Mouse (Mus musculus) kidney, adult 8-10 months (tissue): ENCODE measurements around the gene Ptbp3.
A peak's percentile ranks its signal among the peaks of the same experiment; 100 is the strongest.

Experiments used
- DNase-seq, 2 experiments: peaks; one replicate each; pipeline ENCODE4 v3.0.0; 2022

The Ptbp3 gene

DNA sequence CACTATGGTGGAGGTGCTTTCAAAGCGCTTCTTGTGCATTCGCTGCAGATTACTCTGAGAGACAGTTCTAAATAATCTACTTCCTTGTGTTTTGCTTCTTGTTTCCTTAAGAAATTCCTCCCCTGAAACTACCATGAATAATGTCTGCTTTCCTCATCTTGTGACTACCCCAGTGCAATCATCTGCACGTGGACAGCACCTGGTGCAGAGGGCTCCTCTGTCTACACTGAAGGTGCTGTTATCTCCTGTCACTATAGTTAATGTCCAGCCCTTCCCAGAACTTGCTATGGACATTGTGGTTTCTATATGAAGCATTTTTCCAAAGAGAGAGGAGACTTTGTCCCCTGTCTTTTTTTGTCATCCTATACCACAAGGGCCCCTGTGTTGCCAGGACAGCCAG lies 4.4 kb upstream of the Ptbp3 start:
- no peak for DNase-seq

DNA sequence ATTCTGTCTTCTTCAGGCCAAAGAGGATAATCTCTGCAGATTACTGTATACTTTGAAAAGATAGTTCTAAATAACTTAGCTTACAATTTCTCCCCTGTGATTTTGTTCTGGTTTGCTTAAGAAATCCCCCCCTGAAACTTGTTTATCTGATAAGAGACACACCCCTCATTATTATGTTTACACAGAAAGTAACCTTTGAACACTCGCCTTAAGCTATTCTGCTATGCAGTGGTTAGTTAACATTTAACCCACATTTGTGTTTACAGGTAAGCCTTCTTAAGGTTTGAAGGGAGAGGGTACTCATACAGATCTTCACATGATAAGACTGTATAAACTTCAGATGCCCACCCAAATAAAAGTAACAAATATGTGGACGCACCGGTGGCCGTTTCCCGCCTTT lies 3.7 kb upstream of the Ptbp3 start:
- peak in 1 of 2 experiments; percentile 48 for DNase-seq

DNA sequence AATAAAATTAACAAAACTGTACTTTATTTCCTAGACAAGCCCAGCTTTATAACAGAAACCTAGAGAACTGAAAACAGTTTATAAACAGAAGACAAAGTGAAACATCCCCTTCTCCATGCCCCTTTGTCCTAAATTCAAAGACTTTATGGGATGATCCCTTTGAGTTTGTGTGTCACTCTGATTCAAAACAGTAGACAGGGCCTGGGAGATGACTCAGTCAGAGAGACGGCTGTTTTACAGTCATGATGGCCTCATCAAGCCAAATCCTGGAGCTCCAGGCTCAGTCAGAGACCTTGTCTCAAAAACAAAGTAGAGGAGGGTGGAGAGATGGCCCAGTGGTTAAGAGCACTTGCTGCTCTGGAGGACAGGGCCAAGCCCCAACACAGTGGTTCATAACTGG lies 2.7 kb upstream of the Ptbp3 start:
- DNase-seq, result no peak

DNA sequence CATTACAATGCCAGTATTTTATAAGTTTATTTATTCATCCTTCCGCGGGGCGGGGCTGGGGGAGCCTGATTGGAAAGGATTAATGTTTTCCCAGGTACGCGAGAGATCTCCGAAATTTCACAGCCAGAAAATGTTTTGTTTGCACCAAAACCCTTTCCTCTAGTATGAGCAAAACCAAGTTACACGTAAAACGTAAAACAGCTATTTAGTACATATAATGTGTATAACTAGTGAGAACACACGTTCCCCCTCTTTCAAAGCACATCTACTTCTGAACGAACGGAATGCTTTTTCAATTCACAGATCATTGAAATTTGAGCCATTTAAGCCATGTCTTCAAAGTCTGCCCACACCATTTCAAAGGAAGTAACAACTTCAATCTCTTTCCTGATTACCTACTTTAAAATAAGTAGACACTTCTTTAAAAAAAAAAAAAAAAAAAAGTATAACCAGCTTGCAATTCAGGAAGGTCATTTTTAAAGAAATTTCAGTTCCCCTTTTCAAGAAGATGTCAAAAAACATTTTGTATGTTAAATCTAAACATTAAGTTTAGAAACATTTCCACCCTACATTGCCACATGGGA lies 905 bp upstream of the Ptbp3 start:
- no peak for DNase-seq

DNA sequence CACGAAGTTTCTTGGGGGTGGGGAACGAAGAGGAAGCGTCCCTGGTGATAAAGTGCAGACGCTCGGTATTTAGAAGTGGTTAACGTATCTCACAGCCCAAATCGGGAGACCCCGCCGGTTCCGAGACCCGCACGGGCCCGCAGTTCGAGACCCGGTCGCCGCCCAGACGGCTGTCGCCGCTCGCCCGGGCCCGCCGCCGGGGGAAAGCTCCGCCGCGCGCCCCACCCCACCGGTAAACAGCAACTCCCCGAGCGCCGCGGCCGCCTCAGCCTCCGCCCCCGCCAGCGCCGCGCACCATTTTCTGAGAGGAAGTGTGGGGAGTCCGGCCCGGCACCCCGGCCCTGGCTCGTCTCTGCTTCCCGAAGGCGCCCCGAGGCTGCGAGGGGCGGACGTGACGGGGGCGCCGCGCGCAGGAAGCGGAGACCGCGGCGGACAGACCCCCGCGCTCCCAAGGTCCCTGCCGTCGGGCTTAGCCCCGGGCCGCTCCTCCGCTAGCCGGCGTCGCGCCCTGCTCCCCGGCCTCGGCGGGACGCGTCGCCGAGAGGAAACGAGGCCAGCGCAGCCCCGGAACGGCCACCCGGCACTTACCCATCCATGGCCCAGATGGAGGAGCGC lies 497 bp downstream of the Ptbp3 start:
- DNase-seq, result peak; percentile 61 to 65

DNA sequence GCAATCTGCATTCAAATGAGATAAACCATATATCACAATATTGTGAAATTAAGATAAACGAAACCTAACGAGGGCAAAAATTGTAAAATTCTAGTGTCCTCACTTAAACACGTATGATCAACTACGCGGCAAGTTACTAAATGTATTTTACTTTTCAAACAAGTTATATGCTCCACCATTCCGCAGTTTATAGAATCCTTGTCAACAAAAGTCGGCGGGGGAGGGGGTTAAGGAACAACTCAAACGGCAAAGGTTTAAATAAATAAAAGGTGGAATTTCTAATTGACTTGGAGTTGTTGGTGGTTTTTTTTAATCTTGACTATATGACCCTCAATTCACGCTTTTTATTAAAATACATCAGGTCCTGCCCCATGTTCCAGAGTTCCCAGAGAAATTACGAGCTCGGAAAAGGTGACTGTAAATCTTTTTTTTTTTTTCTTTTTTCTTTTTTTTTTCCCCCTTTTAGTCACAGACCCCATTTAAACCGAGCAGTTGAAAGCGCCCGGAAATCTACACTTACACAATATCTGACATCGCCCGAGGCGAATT lies 1.1 kb downstream of the Ptbp3 start:
- no peak for DNase-seq

DNA sequence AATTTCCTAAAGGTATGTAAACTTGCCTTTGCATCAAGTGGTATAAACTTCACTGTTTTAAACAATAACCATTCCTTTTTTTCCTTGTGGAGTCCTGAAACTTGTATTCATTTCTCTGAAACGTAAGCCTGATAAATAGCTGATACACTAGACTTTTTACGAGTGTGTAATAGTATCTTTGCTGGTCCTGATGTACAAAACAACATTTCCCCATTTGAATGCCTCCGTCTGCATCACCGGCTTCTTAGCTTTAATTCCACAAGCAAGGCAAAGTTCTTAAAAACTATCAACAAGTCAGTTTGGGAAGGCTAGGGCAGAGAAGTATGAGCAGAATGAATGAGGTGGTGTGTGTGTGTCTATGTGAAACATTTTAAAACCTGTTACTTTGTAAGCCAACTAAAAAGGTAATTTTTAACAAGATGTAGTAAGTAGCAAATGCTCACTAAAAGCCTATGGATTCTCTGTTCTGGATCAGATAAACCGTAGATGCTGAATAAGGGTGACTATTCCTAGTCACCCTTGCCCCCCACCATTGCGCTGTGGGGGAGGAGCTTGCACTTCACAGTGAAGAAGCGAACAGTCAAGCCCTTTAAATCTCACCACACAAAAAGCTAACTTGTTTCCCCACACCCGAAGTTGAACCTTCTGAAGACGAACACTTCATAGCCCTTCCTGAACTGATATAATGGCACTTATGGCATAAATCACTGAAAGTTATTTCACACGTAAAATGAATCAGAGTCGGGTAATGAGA lies 1.9 kb downstream of the Ptbp3 start:
- no peak for DNase-seq

DNA sequence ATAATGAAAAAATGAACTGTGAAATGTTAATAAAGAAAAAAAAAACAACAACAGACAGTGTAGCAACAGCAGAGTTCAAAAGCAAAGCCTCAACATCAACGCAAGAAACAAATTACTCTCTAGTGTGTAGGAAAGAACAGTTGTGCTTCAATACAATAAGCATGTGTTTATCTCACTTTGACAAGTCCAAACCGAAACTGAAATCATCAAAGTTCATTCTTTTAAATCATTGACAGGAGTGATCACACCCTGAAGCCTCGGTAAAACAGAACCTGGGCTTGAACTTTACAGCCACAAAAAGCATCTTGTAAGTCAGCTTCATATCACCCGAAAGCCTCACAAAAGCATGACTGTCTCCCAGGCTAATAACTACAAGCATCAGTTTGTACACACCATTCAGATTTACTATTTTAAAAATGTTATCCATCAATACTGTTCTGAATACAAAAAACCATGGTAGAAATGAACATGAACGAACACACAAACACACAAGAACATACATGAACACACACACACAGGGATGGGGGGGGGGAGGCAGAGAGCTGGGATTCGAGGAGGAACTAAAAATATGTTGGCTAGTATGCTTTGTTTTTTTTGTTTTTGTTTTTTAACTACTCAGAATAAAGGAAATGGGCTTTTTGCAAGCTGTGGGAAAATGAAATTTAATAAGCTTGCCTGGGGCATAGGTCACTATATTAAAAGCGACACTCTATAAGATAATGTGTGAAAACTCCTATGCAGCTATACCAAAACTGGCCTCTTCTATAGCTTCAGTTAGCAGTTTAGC lies 2.7 kb downstream of the Ptbp3 start:
- no peak for DNase-seq

DNA sequence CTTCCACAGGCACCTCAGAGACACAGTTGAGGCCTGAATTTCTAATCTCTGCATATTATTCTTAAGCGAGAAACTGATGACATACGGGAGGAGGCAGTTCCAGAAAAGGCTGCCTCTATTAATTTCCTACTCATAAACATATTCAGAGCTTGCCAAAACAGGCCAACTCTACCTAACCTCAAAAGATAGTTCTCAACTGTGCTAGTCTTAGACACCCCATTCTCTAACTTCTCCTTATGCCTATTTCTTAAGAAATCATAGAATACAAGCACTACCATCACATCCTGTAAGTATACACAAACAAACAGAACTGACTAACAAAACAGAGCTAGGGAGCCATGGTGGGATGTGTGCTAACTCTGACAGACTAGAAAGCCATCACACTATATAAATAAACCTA lies 4.5 kb downstream of the Ptbp3 start:
- no peak for DNase-seq

DNA sequence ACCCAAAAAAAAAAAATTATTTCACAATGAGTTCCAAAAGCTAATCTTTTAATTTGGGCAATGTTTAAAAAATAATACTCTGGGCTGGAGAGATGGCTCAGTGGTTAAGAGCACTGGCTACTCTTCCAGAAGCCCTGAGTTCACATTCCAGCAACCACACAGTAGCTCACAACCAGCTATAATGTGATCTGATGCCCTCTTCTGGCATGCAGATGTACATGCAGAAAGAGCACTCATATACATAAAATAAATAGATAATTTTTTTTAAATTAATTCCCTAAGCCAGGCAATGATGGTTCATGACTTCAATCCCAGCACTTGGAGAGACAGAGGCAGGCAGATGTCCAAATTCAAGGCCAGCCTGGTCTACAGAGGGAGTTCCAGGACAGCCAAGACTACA lies 6.2 kb downstream of the Ptbp3 start:
- DNase-seq, result no peak

DNA sequence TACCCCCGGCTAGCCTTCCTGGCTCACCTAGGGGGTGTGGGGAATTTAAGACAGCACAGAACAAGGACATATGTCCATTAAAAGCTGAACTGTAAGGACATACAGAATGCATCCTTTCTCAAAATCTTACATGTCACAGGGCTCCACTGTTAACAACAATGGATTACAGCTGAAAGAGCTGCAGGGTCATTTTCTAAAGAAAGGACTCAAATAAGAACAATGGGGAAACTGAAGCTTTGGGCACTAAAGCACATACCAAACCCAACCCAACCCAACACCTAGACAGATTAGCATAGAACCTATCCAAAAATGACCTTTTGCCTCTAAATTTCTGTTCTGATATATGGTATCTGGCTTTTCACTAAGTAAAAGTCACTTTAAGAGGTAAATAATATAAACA lies 12.9 kb downstream of the Ptbp3 start:
- no peak for DNase-seq

DNA sequence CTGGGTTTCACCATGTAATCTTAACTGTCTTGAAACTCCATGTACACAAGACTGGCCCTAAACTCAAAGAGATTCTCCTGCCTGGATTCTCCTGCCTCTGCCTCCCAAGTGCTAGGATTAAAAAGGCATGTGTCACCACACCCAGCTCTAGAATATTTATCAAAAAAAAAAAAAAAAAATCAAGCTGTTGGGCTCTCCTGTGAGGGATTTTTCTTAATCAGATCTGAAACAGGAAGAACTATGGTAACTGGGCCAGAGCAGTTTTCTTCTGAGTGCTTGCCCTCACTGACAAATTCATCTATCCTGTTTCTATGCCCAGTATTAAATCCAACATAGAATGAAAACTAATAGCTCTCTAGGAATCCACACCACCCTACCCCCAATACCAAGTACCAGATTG lies 13.5 kb downstream of the Ptbp3 start:
- DNase-seq, result no peak

DNA sequence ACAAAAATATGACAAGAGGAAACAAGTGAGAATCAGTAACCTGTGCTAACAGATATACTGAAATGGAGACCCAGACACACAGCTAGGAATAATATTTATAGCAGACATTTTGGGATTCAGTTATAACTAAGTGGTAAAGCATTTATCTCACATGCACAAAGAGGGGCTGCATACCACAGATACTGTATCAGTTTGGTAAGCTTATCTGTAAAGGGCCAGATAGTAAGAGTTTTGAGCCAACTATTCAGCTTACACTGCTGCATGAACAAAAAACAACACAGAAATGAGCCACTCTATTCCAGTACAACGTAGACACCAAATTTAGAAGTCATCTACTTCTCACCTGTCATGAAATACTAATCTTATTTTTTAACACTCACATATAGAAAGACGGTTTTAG lies 15.9 kb downstream of the Ptbp3 start:
- no peak for DNase-seq

DNA sequence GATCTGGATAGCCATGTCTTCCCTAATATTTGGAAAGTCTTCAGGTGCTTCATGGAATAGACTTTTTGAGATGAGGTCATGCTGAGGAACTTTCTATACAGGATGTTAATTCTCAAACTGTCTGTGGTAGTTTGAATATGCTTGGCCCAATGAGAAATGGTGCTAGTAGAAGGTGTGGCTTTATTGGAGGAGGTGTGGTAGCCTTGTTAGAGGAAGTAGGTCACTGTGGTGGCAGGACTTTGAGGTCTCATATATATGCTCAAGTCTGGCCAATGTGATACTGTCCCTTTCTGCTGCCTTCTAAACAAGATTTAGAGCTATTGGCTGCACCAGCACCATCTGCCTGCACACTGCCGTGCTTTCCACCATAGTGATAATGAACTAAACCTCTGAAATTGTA lies 18.0 kb downstream of the Ptbp3 start:
- DNase-seq, result no peak

DNA sequence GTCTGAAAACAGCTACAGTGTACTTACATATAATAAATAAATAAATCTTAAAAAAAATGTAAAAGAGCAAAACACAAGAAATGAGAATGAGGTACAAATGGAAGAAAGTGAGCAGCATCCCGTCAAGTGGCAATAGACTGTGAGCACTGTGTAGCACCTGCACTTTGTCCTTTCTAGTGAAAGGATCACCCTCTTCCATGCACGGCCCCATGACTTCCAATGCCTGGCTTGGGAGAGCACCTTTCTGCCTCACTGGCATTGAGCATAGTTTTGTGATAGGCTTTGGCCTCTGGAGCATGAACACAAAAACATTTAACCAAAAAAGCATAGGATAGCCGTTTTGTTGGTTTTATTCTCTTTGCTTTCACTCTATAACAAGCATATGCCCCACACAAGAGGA lies 21.7 kb downstream of the Ptbp3 start:
- peak; percentile 19 to 20 for DNase-seq

DNA sequence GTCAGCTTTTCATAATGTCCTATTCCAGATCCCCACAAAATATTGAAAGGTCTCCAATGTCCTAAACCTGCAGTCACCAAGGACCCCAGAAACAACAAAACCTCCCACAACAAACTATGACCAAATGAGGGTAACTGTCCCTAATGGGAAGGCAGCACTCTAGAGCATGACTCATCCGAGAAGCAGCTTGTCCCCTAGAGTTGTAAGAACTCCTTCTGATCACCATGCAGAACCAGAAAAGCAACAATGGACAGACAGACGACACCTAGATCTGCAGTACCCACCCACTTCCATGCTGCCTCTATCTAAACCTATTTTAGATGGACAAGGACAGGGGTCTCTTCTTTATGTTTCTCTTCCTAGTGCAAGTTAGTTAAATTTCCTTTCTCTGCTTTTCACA lies 22.4 kb downstream of the Ptbp3 start:
- no peak for DNase-seq

DNA sequence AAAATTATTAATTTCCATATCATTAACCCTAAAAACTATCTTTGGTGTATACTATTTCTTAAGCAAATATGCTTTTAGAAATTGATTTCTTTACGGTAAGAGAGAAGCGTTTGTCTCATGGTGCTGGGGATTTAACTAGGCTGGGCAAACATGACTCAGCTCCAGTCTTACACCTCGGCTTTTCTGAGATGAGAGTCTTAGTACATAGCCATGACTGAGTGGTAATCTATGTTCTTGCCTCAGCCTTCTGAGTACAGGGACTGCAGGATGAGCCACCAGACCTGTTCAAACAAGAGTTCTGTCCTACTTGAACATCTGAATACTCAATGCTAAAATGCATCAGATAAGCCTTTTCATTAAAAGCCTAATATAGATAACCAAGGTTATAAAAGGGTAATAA lies 24.3 kb downstream of the Ptbp3 start:
- no peak for DNase-seq

DNA sequence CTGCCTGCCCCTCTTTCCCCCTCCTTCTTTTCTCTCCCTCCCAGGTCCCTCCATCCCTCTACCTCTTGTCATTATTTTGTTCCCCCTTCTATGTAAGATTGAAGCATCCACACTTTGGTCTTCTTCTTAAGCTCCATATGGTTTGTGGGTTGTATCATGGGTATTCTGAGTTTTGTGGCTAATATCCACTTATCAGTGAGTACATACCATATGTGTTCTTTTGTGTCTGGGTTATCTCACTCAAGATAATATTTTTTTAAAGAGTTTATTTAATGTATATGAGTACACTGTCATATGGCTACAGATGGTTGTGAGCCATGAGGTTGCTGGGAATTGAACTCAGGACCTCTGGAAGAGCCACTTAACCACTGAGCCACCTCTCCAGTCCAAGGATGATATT lies 38.8 kb downstream of the Ptbp3 start:
- no peak for DNase-seq

DNA sequence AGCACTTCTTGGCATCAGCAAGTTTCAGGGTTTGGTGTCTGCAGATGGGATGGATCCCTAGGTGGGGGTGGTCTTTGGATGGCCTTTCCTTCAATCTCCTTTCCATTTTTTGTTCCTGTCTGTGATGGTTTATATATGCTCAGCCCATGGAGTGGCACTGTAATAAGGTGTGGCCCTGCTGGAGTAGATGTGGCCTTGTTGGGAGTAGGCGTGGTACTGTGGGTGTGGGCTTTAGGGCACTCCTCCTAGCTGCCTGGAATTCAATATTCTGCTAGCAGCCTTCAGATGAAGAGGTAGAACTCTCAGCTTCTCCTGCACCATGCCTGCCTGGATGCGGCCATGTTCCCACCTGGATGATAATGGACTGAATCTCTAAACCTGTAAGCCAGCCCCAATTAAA lies 39.6 kb downstream of the Ptbp3 start:
- DNase-seq, result no peak

DNA sequence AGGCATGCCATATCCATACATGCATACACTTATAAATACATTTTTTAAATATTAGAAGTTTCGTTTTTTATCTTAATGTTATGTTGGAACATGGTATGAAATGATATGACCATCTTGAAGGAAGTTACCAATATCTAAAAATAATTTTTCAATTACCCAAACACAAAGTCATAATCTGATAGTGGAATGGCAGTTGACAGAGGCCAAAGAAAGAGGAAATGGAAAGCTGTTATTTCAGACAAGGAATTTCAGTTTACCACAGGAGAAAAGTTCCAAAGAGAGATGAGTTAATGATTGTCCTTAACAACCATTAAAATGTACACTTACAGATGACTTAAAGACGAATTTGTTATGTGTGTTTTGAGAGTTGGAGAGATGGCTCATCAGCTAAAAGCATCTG lies 41.4 kb downstream of the Ptbp3 start:
- DNase-seq, result no peak

DNA sequence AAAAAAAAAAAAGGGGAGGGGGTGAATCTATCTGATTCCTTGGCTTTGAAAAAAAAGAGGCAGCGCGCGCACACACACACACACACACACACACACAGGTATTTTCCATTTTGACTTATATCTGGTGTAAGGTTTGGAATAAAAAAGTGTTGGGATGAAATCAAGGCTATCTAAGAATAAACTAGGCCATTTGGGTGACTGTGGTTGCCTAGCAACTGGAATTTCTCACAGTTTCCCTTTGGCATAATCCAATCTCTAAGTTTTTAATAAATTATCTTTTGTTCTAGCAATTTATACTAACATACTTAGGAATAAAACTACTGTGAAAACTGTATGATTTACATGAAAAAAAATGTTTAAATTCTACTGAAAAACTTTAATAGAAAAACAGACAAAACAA lies 42.5 kb downstream of the Ptbp3 start:
- no peak for DNase-seq

DNA sequence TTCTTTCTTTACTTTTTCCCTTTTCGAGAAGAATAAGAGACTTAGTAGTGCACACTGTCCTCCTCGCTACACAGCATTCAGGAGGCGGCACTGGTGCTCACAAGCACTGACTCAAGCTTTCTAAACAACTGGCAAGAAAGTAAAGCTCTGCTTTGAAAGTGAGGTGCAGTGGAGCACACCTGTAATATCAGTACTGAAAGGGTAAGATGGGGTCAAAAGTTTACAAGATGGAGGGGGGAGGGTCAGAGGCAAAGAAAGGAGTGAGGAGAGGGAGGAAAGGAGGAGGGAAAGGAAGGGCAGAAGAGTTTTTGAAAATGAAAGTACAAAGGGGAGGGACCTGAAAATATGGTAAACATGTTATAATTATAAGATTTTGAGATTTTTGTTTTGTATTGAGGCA lies 43.7 kb downstream of the Ptbp3 start:
- DNase-seq, result no peak

DNA sequence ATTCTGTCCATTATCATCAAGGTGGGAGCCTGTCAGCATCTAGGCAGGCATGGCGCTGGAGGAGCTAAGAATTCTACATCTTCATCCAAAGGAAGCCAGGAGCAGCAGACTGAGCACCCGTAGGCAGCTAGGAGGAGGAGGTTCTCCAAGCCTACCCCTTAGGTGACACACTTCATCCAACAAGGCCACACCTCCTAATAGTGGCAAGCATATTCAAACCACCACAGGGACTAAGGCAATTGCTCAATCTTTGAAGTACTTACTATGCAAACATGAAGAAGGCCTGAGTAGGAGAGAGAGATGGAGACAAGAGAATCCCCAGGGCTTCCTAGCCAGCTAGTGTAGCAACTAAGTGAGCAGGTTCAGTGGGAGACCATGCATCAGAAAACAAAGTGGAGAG lies 58.1 kb downstream of the Ptbp3 start:
- no peak for DNase-seq

DNA sequence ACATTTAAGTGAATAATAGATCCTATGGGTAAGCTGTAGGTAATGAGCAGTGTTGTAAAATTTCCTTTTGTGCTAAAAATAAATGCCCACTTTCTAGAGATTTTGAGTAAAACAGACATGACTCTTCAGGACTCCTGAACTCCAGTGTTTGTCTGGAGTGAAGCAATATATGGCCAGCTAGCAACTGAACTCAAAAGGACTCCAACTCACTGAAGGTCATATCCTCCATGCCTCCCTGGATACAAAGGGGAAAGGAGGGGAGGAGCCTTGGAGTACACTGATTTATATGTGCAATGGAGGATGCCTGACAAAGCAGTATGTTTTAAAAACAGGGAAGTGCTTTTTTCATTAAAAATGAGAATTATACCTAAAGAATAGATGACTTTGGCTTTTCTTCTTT lies 77.9 kb downstream of the Ptbp3 start:
- DNase-seq, result no peak
